Mouse (Mus musculus) hindbrain, embryonic 15.5 days (tissue): ENCODE results near the gene Ikzf3. TPM values are rescaled to one million over a fixed set of nuclear protein-coding genes. Genes with fewer than 3 reads are reported as not detected.

Source experiments
- ATAC-seq: fragments of 200-750 bp; cut with Nextera tagmentation; 2 replicates; pipeline ENCODE4 v1.8.0; 2017; ENCODE audit warnings: low read depth, moderate number of reproducible peaks, moderate TSS enrichment; ENCODE audit not compliant: low FRiP score
- H3K27ac ChIP-seq: fragments of 300-500 bp; sonication (generic); replicated peaks from 2 replicates; pipeline ENCODE4 v1.5.1; 2015; ENCODE audit warnings: mild to moderate bottlenecking, inconsistent platforms
- H3K27me3 ChIP-seq: fragments of 300-500 bp; sonication (generic); 2 replicates; pipeline ENCODE4 v1.6.1; 2015; ENCODE audit warnings: control low read depth, inconsistent platforms
- H3K36me3 ChIP-seq: fragments of 300-500 bp; sonication (generic); 2 replicates; pipeline ENCODE4 v1.6.1; 2015; ENCODE audit warnings: control low read depth, inconsistent platforms
- H3K4me1 ChIP-seq: fragments of 300-500 bp; sonication (generic); replicated peaks from 2 replicates; pipeline ENCODE4 v1.6.1; 2015; ENCODE audit warnings: control low read depth, inconsistent platforms
- H3K4me2 ChIP-seq: fragments of 300-500 bp; sonication (generic); 2 replicates; pipeline ENCODE4 v1.6.1; 2015; ENCODE audit warnings: moderate library complexity, mild to moderate bottlenecking, inconsistent platforms
- H3K4me3 ChIP-seq: fragments of 300-500 bp; sonication (generic); 2 replicates; pipeline ENCODE4 v1.5.1; 2015; ENCODE audit warnings: mild to moderate bottlenecking, inconsistent platforms
- H3K9ac ChIP-seq: fragments of 300-500 bp; sonication (generic); 2 replicates; pipeline ENCODE4 v1.6.1; 2015; ENCODE audit warnings: inconsistent platforms
- H3K9me3 ChIP-seq: fragments of 300-500 bp; sonication (generic); 2 replicates; pipeline ENCODE4 v1.6.1; 2016; ENCODE audit warnings: control low read depth, inconsistent platforms
- WGBS: fragments of 180-500 bp; shearing (Covaris S2); methylation state at CpG from one replicate; pipeline ENCODE4 v1.1.7; 2015; 5-methylcytosine and 5-hydroxymethylcytosine counted together
- polyA plus RNA-seq: library from polyadenylated mRNA; unstranded; fragments of >200 nt; fragmentation: Nextera tagmentation; extraction: Ambion mirVana; gene quantifications from 2 replicates; pipeline ENCODE4 v1.2.1, GENCODE M21; 2015

The Ikzf3 gene
- polyA plus RNA-seq, 1 experiment from 2014 or later, result not detected

- Histone ChIP-seq H3K9me3 (no peaks in the 10 kb centered on the region), H3K4me1 (peaks cover 40% of the 10 kb centered on the region), H3K9ac (no peak overlapping the region), H3K4me3 (no peak overlapping the region), H3K4me2 (no peak overlapping the region), H3K36me3 (peaks cover 16% of the 10 kb centered on the region), H3K27ac (no peak overlapping the region), H3K27me3 (no peaks in the 10 kb centered on the region)
- WGBS, result 65% methylated on average over 1 of the region's 1 CpGs
- no peak for ATAC-seq
These were observed 38.3 kb upstream of the Ikzf3 start for GRCm38 (mm10) chr11:98584146-98584545.

GRCm38 (mm10) chr11:98583571-98583970, 37.7 kb upstream of the Ikzf3 start:
- Histone ChIP-seq H3K27me3 (no peaks in the 10 kb centered on the region), H3K9me3 (no peaks in the 10 kb centered on the region), H3K4me3 (no peak overlapping the region), H3K36me3 (peaks cover 16% of the 10 kb centered on the region), H3K27ac (no peak overlapping the region), H3K9ac (no peak overlapping the region), H3K4me1 (peaks cover 39% of the 10 kb centered on the region), H3K4me2 (no peak overlapping the region)
- 36% methylated on average over 3 of the region's 3 CpGs for WGBS
- no peak for ATAC-seq

GRCm38 (mm10) chr11:98583265-98583552, 37.4 kb upstream of the Ikzf3 start:
- 89% methylated on average over 3 of the region's 3 CpGs for WGBS
- peaks cover 16% of the 10 kb centered on the region for H3K36me3 ChIP-seq
- peaks cover 35% of the 10 kb centered on the region for H3K4me1 ChIP-seq
- H3K9me3 ChIP-seq, result no peaks in the 10 kb centered on the region
- no peak overlapping the region for H3K4me3 ChIP-seq
- H3K27ac ChIP-seq, result no peak overlapping the region
- H3K27me3 ChIP-seq, result no peaks in the 10 kb centered on the region
- no peak overlapping the region for H3K4me2 ChIP-seq
- H3K9ac ChIP-seq, result no peak overlapping the region
- no peak for ATAC-seq

- Histone ChIP-seq H3K36me3 (peaks cover 16% of the 10 kb centered on the region), H3K4me2 (no peak overlapping the region), H3K4me1 (peaks cover 30% of the 10 kb centered on the region), H3K27me3 (no peaks in the 10 kb centered on the region), H3K4me3 (no peak overlapping the region), H3K9ac (no peak overlapping the region), H3K27ac (no peak overlapping the region), H3K9me3 (no peaks in the 10 kb centered on the region)
- WGBS, result 90% methylated on average over 12 of the region's 12 CpGs
- ATAC-seq, result no peak
These were observed 36.9 kb upstream of the Ikzf3 start for GRCm38 (mm10) chr11:98582551-98583264.

GRCm38 (mm10) chr11:98582030-98582388, 36.2 kb upstream of the Ikzf3 start:
- Histone ChIP-seq H3K27ac (no peak overlapping the region), H3K4me1 (peaks cover 25% of the 10 kb centered on the region), H3K27me3 (no peaks in the 10 kb centered on the region), H3K9ac (no peak overlapping the region), H3K36me3 (peaks cover 16% of the 10 kb centered on the region), H3K4me3 (no peak overlapping the region), H3K9me3 (no peaks in the 10 kb centered on the region), H3K4me2 (no peak overlapping the region)
- 79% methylated on average over 8 of the region's 8 CpGs for WGBS
- no peak for ATAC-seq

- no peak overlapping the region for H3K4me3 ChIP-seq
- H3K9me3 ChIP-seq, result no peaks in the 10 kb centered on the region
- no peak for ATAC-seq
- H3K4me2 ChIP-seq, result no peak overlapping the region
- 74% methylated on average over 17 of the region's 17 CpGs for WGBS
- peaks cover 16% of the 10 kb centered on the region for H3K36me3 ChIP-seq
- H3K27ac ChIP-seq, result no peak overlapping the region
- no peaks in the 10 kb centered on the region for H3K27me3 ChIP-seq
- peaks cover 25% of the 10 kb centered on the region for H3K4me1 ChIP-seq
- no peak overlapping the region for H3K9ac ChIP-seq
These were observed 35.6 kb upstream of the Ikzf3 start for GRCm38 (mm10) chr11:98581286-98582029.

GRCm38 (mm10) chr11:98580301-98581121, 34.7 kb upstream of the Ikzf3 start:
- Histone ChIP-seq H3K4me2 (no peak overlapping the region), H3K9ac (no peak overlapping the region), H3K27ac (no peak overlapping the region), H3K9me3 (no peaks in the 10 kb centered on the region), H3K4me1 (peaks cover 15% of the 10 kb centered on the region), H3K4me3 (no peak overlapping the region), H3K27me3 (no peaks in the 10 kb centered on the region), H3K36me3 (peaks cover 16% of the 10 kb centered on the region)
- ATAC-seq, result no peak
- WGBS, result 80% methylated on average over 16 of the region's 16 CpGs

GRCm38 (mm10) chr11:98577776-98578175, 31.9 kb upstream of the Ikzf3 start:
- H3K9ac ChIP-seq, result no peak overlapping the region
- H3K4me2 ChIP-seq, result no peak overlapping the region
- no peaks in the 10 kb centered on the region for H3K27me3 ChIP-seq
- H3K36me3 ChIP-seq, result peaks cover 8% of the 10 kb centered on the region
- H3K4me3 ChIP-seq, result no peak overlapping the region
- 82% methylated on average over 5 of the region's 5 CpGs for whole genome bisulfite sequencing
- H3K4me1 ChIP-seq, result no peaks in the 10 kb centered on the region
- H3K9me3 ChIP-seq, result no peaks in the 10 kb centered on the region
- ATAC-seq, result no peak
- H3K27ac ChIP-seq, result no peak overlapping the region

- ATAC-seq, result no peak
- H3K27me3 ChIP-seq, result no peaks in the 10 kb centered on the region
These were observed 23.6 kb upstream of the Ikzf3 start for GRCm38 (mm10) chr11:98569461-98569860.

GRCm38 (mm10) chr11:98568326-98568725, 22.5 kb upstream of the Ikzf3 start:
- Histone ChIP-seq H3K9me3 (no peaks in the 10 kb centered on the region), H3K9ac (no peak overlapping the region), H3K27me3 (no peaks in the 10 kb centered on the region), H3K4me2 (no peak overlapping the region), H3K4me3 (no peak overlapping the region), H3K4me1 (no peaks in the 10 kb centered on the region), H3K36me3 (no peaks in the 10 kb centered on the region), H3K27ac (no peak overlapping the region)
- WGBS, result 88% methylated on average over 8 of the region's 8 CpGs
- no peak for ATAC-seq

More at GRCm38 (mm10) chr11:98569461-98569860, 23.6 kb upstream of the Ikzf3 start:
- Histone ChIP-seq H3K9me3 (no peaks in the 10 kb centered on the region), H3K4me1 (no peaks in the 10 kb centered on the region), H3K9ac (no peak overlapping the region), H3K4me3 (no peak overlapping the region), H3K36me3 (no peaks in the 10 kb centered on the region), H3K27ac (no peak overlapping the region), H3K4me2 (no peak overlapping the region)
- WGBS, result 85% methylated on average over 6 of the region's 6 CpGs

- no peak for ATAC-seq
- 75% methylated on average over 13 of the region's 13 CpGs for WGBS
- Histone ChIP-seq H3K36me3 (no peaks in the 10 kb centered on the region), H3K27me3 (no peaks in the 10 kb centered on the region), H3K4me3 (no peak overlapping the region), H3K4me1 (no peaks in the 10 kb centered on the region), H3K4me2 (no peak overlapping the region), H3K9me3 (no peaks in the 10 kb centered on the region), H3K27ac (no peak overlapping the region), H3K9ac (no peak overlapping the region)
These were observed 18.1 kb upstream of the Ikzf3 start for GRCm38 (mm10) chr11:98563921-98564414.

GRCm38 (mm10) chr11:98563025-98563424, 17.2 kb upstream of the Ikzf3 start:
- H3K27me3 ChIP-seq, result no peaks in the 10 kb centered on the region
- 90% methylated on average over 3 of the region's 3 CpGs for WGBS
- H3K4me3 ChIP-seq, result no peak overlapping the region
- H3K36me3 ChIP-seq, result no peaks in the 10 kb centered on the region
- H3K4me2 ChIP-seq, result no peak overlapping the region
- no peak overlapping the region for H3K9ac ChIP-seq
- H3K9me3 ChIP-seq, result no peaks in the 10 kb centered on the region
- ATAC-seq, result no peak
- no peaks in the 10 kb centered on the region for H3K4me1 ChIP-seq
- no peak overlapping the region for H3K27ac ChIP-seq
